Mouse (Mus musculus) bone marrow, adult 2 months (tissue): ENCODE results near the gene Atxn3. TPM values are rescaled to one million over a fixed set of nuclear protein-coding genes. Genes with fewer than 3 reads are reported as not detected.

Experiments
- H3K27ac ChIP-seq: fragments of 200-500 bp; 2 replicates; pipeline ENCODE4 v1.5.1; 2012; ENCODE audit warnings: low read depth, mild to moderate bottlenecking, control low read depth, inconsistent platforms, low read length; ENCODE audit not compliant: control insufficient read depth, poor library complexity, insufficient read depth
- H3K4me1 ChIP-seq: fragments of 200-500 bp; 2 replicates; pipeline ENCODE4 v1.6.1; 2011; ENCODE audit warnings: low read length; ENCODE audit not compliant: control insufficient read depth, insufficient read depth
- H3K4me3 ChIP-seq: fragments of 200-500 bp; replicated peaks from 2 replicates; pipeline ENCODE3; 2011; ENCODE audit warnings: mild to moderate bottlenecking, low read depth, low read length, control low read depth; ENCODE audit not compliant: control insufficient read depth
- CTCF ChIP-seq: fragments of 200-500 bp; IDR thresholded peaks from 2 replicates; pipeline ENCODE4 v1.5.1; 2011; ENCODE audit warnings: low read length, control low read depth; ENCODE audit not compliant: control insufficient read depth, insufficient read depth
- POLR2A ChIP-seq: fragments of 200-500 bp; IDR thresholded peaks from 2 replicates; pipeline ENCODE4 v1.6.1; 2011; ENCODE audit warnings: low read depth, mild to moderate bottlenecking, control low read depth, low read length, borderline replicate concordance; ENCODE audit not compliant: control insufficient read depth
- WGBS: fragments of 180-500 bp; shearing (Covaris S2); methylation state at CpG from one replicate; pipeline ENCODE4 v1.1.7; 2018; 5-methylcytosine and 5-hydroxymethylcytosine counted together
- polyA plus RNA-seq: library from polyadenylated mRNA; stranded (reverse); fragments of >200 nt; gene quantifications from 2 replicates; pipeline ENCODE4 v1.2.4, GENCODE M21; 2011; ENCODE audit warnings: low replicate concordance; ENCODE audit not compliant: missing spikeins, insufficient read depth, insufficient read length

Atxn3 gene
- polyA plus RNA-seq, 1 experiment = 8.1 TPM

- 90% methylated on average over 8 of the region's 8 CpGs for WGBS
- Histone ChIP-seq H3K4me3 (no peak overlapping the region), H3K27ac (no peak overlapping the region), H3K4me1 (no peaks in the 10 kb centered on the region; the same call in 1 of the 2 replicates)
- no peak for TF ChIP-seq CTCF
- no peak for TF ChIP-seq POLR2A
Observed at GRCm38 (mm10) chr12:101893296-101893695, 64.8 kb downstream of the Atxn3 start.

- H3K27ac ChIP-seq = no peak overlapping the region
- TF ChIP-seq CTCF (no peak), POLR2A (no peak)
- WGBS = 97% methylated on average over 2 of the region's 2 CpGs
- no peaks in the 10 kb centered on the region; the same call in 1 of the 2 replicates for H3K4me1 ChIP-seq
- no peak overlapping the region for H3K4me3 ChIP-seq
Observed at GRCm38 (mm10) chr12:101892832-101893231, 65.2 kb downstream of the Atxn3 start.

- H3K4me1 ChIP-seq = no peaks in the 10 kb centered on the region; the same call in 1 of the 2 replicates
- TF ChIP-seq CTCF (no peak), POLR2A (no peak)
- WGBS = 92% methylated on average over 5 of the region's 5 CpGs
- no peak overlapping the region for H3K4me3 ChIP-seq
- no peak overlapping the region for H3K27ac ChIP-seq
Observed at GRCm38 (mm10) chr12:101891066-101891465, 67.0 kb downstream of the Atxn3 start.

GRCm38 (mm10) chr12:101889351-101889750 lies 68.7 kb downstream of the Atxn3 start:
- Histone ChIP-seq H3K27ac (no peak overlapping the region), H3K4me3 (no peak overlapping the region), H3K4me1 (no peaks in the 10 kb centered on the region; the same call in 1 of the 2 replicates)
- WGBS = 94% methylated on average over 3 of the region's 3 CpGs
- TF ChIP-seq POLR2A = no peak
- TF ChIP-seq CTCF = no peak

GRCm38 (mm10) chr12:101888312-101888711 lies 69.7 kb downstream of the Atxn3 start:
- no peak overlapping the region for H3K4me3 ChIP-seq
- TF ChIP-seq POLR2A (no peak), CTCF (no peak)
- 89% methylated on average over 2 of the region's 2 CpGs for WGBS
- H3K4me1 ChIP-seq = no peaks in the 10 kb centered on the region; the same call in 1 of the 2 replicates
- H3K27ac ChIP-seq = no peak overlapping the region

GRCm38 (mm10) chr12:101884926-101885325 lies 73.1 kb downstream of the Atxn3 start:
- Histone ChIP-seq H3K27ac (no peak overlapping the region), H3K4me3 (no peak overlapping the region), H3K4me1 (no peaks in the 10 kb centered on the region)
- 85% methylated on average over 7 of the region's 7 CpGs for WGBS
- TF ChIP-seq CTCF (no peak), POLR2A (no peak)

- WGBS = 82% methylated on average over 2 of the region's 2 CpGs
- Histone ChIP-seq H3K4me3 (no peak overlapping the region), H3K27ac (no peak overlapping the region), H3K4me1 (no peaks in the 10 kb centered on the region)
- TF ChIP-seq CTCF (no peak), POLR2A (no peak)
Observed at GRCm38 (mm10) chr12:101876374-101876773, 81.7 kb downstream of the Atxn3 start.

- no peak for TF ChIP-seq POLR2A
- Histone ChIP-seq H3K4me1 (no peaks in the 10 kb centered on the region), H3K4me3 (no peak overlapping the region), H3K27ac (no peak overlapping the region)
- 81% methylated on average over 1 of the region's 1 CpGs for WGBS
Observed at GRCm38 (mm10) chr12:101875107-101875506, 82.9 kb downstream of the Atxn3 start.

Other genes starting within 250 kb of the Atxn3 start
- gene Tc2n, start 239.7 kb downstream of the Atxn3 start, polyA plus RNA-seq = not detected in 2 replicates
- gene Fbln5, start 139.2 kb downstream of the Atxn3 start, polyA plus RNA-seq = 10.0 and 19.7 TPM in 2 replicates
- gene Trip11, start 45.0 kb downstream of the Atxn3 start, polyA plus RNA-seq = 7.9 and 17.8 TPM in 2 replicates
- 14.4 and 19.7 TPM in 2 replicates for gene Cpsf2, start 17.7 kb upstream of the Atxn3 start, polyA plus RNA-seq
- gene Slc24a4, start 170.5 kb upstream of the Atxn3 start, polyA plus RNA-seq = not detected in 2 replicates